17 mouse cellular contexts compared by ENCODE assay signal in genomic region chr17:90060168-90060567, GRCm38 (mm10).
DNase-seq lines count a peak whose midpoint lies in the region; ATAC-seq and TF ChIP-seq lines count a peak whose summit lies in the region.
"Had no signal": no experiment of that assay in that cellular context is flagged by ENCODE, and none has a peak within 500 bp of the region (broad histone marks: within the 10 kb centered on the region; RNA-seq: fewer than 3 reads in every experiment).

No protein-coding gene starts in this region.

- peaks cover 3% of the 10 kb centered on the region; the same call in 1 of the 2 replicates for H3K4me1 ChIP-seq in hindbrain, postnatal 0 days (ENCODE audit: insufficient read depth, low read length)
- no peaks in the 10 kb centered on the region; the same call in 1 of the 2 replicates for H3K4me1 ChIP-seq in midbrain, postnatal 0 days (ENCODE audit: insufficient read depth, low read length)
- H3K4me1 ChIP-seq: heart, embryonic 15.5 days; liver, embryonic 12.5 days had no signal

- 29% methylated on average over 3 of the region's 3 CpGs for WGBS in hindbrain, postnatal 0 days
- WGBS in midbrain, postnatal 0 days = 28% methylated on average over 3 of the region's 3 CpGs

- no peaks in the 10 kb centered on the region for H3K9me3 ChIP-seq in hindbrain, postnatal 0 days (ENCODE audit: low read length)
- no peaks in the 10 kb centered on the region for H3K9me3 ChIP-seq in midbrain, postnatal 0 days (ENCODE audit: low read length)
- H3K9me3 ChIP-seq: heart, embryonic 15.5 days; limb, embryonic 10.5 days; liver, embryonic 12.5 days had no signal

- no peak overlapping the region for H3K4me2 ChIP-seq in hindbrain, postnatal 0 days (ENCODE audit: low read depth, low read length)
- no peak overlapping the region for H3K4me2 ChIP-seq in midbrain, postnatal 0 days (ENCODE audit: low read depth, low read length, poor library complexity, severe bottlenecking)
- H3K4me2 ChIP-seq: heart, embryonic 15.5 days; liver, embryonic 12.5 days had no signal

- H3K4me3 ChIP-seq in left cerebral cortex, adult 2 months = no peak overlapping the region
- H3K4me3 ChIP-seq in hindbrain, postnatal 0 days (ENCODE audit: low read length) = no peak overlapping the region
- no peak overlapping the region for H3K4me3 ChIP-seq in midbrain, postnatal 0 days (ENCODE audit: low read depth, low read length)
- H3K4me3 ChIP-seq: erythroblast, embryonic 14.5 days; heart, embryonic 15.5 days; limb, embryonic 10.5 days; liver, embryonic 12.5 days had no signal

- intact Hi-C loops in left cerebral cortex, adult 2 months (cut with DNase I) = no loop called here
- intact Hi-C loops in left cerebral cortex, postnatal 4 days (cut with DNase I) = no loop called here

- H3K27me3 ChIP-seq in hindbrain, postnatal 0 days (ENCODE audit: insufficient read depth, low read length) = no peaks in the 10 kb centered on the region
- no peaks in the 10 kb centered on the region for H3K27me3 ChIP-seq in midbrain, postnatal 0 days (ENCODE audit: insufficient read depth, low read length)
- H3K27me3 ChIP-seq: CH12.LX; heart, embryonic 15.5 days; liver, embryonic 12.5 days had no signal

- no peak for DNase-seq in left cerebral cortex, adult 2 months (ENCODE audit: extremely low spot score in 1 of 2, low spot score in 2 of 2)
- no peak for DNase-seq in left cerebral cortex, postnatal 4 days
- DNase-seq in brain, embryonic 14.5 days (ENCODE audit: low read depth) = peak; percentile 47
- DNase-seq in hindbrain, postnatal 0 days (ENCODE audit: low spot score) = peak; percentile 5
- DNase-seq in midbrain, postnatal 0 days (ENCODE audit: low spot score) = peak; percentile 5
- DNase-seq in right cerebral cortex, postnatal 25 days = no peak
- DNase-seq: adrenal gland, postnatal 36 days; heart, adult 18-20 months; kidney, postnatal 36 days; layer of hippocampus, postnatal 36 days; thymus, adult 2 months had no signal

- no peak for ATAC-seq in hindbrain, postnatal 0 days
- ATAC-seq in midbrain, postnatal 0 days (ENCODE audit: low FRiP score) = no peak
- no peak for ATAC-seq in granulocyte monocyte progenitor cell, adult 5-6 weeks (replicated peaks; ENCODE audit: poor library complexity, severe bottlenecking)
- ATAC-seq: liver, embryonic 12.5 days had no signal

- no peaks in the 10 kb centered on the region for H3K36me3 ChIP-seq in hindbrain, postnatal 0 days (ENCODE audit: insufficient read depth, low read length)
- H3K36me3 ChIP-seq in midbrain, postnatal 0 days (ENCODE audit: insufficient read depth, low read length) = no peaks in the 10 kb centered on the region
- H3K36me3 ChIP-seq: heart, embryonic 15.5 days; limb, embryonic 10.5 days; liver, embryonic 12.5 days had no signal

- peak overlapping the region; percentile 68; the same call in 1 of the 2 replicates for H3K27ac ChIP-seq in left cerebral cortex, adult 2 months
- H3K27ac ChIP-seq in hindbrain, postnatal 0 days = peak overlapping the region; percentile 17; the same call in 1 of the 2 replicates
- H3K27ac ChIP-seq in midbrain, postnatal 0 days (ENCODE audit: low read depth, low read length) = 0 out of 2 replicates have a peak overlapping the region, but pooled peaks have one; percentile 12
- H3K27ac ChIP-seq: heart, embryonic 15.5 days; limb, embryonic 10.5 days; liver, embryonic 12.5 days had no signal

- TF ChIP-seq POLR2A in brain, embryonic 14.5 days (IDR thresholded peaks at IDR 0.05; ENCODE audit: borderline replicate concordance, extremely low read depth, insufficient read depth, insufficient read length, poor library complexity, severe bottlenecking) = no peak

- H3K9ac ChIP-seq in hindbrain, postnatal 0 days (replicated peaks; ENCODE audit: low read length) = no peak overlapping the region
- H3K9ac ChIP-seq in midbrain, postnatal 0 days (replicated peaks; ENCODE audit: low read length, poor library complexity, severe bottlenecking) = no peak overlapping the region
- H3K9ac ChIP-seq: heart, embryonic 15.5 days; liver, embryonic 12.5 days had no signal

- TF ChIP-seq CTCF in left cerebral cortex, adult 2 months (IDR thresholded peaks at IDR 0.05) = no peak
- TF ChIP-seq CTCF in brain, embryonic 14.5 days (IDR thresholded peaks at IDR 0.05; ENCODE audit: borderline replicate concordance, extremely low read depth, insufficient read depth, insufficient read length) = no peak
- TF ChIP-seq CTCF in hindbrain, postnatal 0 days (IDR thresholded peaks at IDR 0.05; ENCODE audit: low read depth) = no peak
- no peak for TF ChIP-seq CTCF in midbrain, postnatal 0 days (IDR thresholded peaks at IDR 0.05)

Comparison
In these comparisons a context has a peak if more than half of its experiments do, and no peak if none do; other contexts are left out.
1. DNase-seq: peak in brain, embryonic 14.5 days (single experiment), hindbrain, postnatal 0 days (single experiment) and midbrain, postnatal 0 days (single experiment); none in left cerebral cortex, adult 2 months (0 of 2), left cerebral cortex, postnatal 4 days (single experiment) and right cerebral cortex, postnatal 25 days (single experiment).
2. H3K27ac ChIP-seq: peak in every context shown above with its lines; median percentile 68 in left cerebral cortex, adult 2 months; 17 in hindbrain, postnatal 0 days; 12 in midbrain, postnatal 0 days.